Mouse (Mus musculus): ENCODE results near the gene Vmn2r9. TPM values are rescaled to one million over a fixed set of nuclear protein-coding genes. Genes with fewer than 3 reads are reported as not detected.
"Not testable (repeated sequence)": the region's sequence is repeated elsewhere in the genome, so short reads cannot be mapped to it uniquely, and the experiment has no call there.

Gene Vmn2r9
- not detected in 2 replicates for polyA plus RNA-seq (2012; ENCODE audit: insufficient read depth, insufficient read length, missing spikeins)

DNA sequence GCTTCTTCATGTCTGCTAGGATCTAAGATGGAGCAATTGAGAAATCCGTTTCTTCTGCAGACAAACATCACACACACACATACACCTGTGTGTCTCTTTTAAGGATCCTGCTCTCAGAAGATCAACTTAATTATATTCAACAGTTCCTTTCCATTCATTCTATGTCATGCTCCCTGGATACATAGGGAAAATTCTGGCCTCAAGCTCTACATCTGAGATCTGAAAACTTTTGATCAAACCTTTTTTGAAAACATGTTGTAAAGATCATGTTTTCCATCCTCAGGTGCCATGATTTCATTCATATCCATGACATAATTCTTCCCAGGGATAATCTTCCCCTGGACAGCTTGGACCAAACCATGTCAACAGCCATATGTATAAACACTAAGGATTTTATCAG is at the start of gene Vmn2r9:
TSS of gene Vmn2r9 (minus strand) at position 101 of the 400 bp plus-strand sequence.
- not testable (repeated sequence) for H3K4me1 ChIP-seq (ENCODE audit: control insufficient read depth, insufficient read depth, insufficient read length, low read length); H3K27ac ChIP-seq (replicated peaks; ENCODE audit: low read depth, low read length); H3K4me3 ChIP-seq (ENCODE audit: insufficient read depth, low read depth, low read length)

DNA sequence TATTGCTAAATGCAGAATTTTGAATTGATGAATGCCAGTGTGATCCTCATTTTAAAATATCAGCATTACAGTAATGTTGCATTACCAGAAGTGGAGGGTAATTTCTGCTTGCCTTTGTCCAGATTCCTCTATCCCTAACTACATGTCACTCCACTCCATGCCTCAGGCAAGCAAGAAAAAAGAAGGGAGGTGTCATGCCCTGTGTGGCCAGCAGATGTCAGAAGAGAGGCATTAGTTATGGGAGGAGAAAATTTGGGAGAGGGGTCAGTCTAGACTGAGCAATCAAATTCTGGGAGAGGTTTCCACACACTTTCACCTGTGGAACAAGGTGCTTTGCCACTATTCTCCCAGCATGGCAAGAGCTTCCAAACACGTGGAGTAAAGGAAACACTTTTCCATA is 14.3 kb upstream of the Vmn2r9 start:
- H3K4me1 ChIP-seq (ENCODE audit: control insufficient read depth, insufficient read depth, insufficient read length, low read length); H3K27ac ChIP-seq (replicated peaks; ENCODE audit: low read depth, low read length); H3K4me3 ChIP-seq (ENCODE audit: insufficient read depth, low read depth, low read length): not testable (repeated sequence)

DNA sequence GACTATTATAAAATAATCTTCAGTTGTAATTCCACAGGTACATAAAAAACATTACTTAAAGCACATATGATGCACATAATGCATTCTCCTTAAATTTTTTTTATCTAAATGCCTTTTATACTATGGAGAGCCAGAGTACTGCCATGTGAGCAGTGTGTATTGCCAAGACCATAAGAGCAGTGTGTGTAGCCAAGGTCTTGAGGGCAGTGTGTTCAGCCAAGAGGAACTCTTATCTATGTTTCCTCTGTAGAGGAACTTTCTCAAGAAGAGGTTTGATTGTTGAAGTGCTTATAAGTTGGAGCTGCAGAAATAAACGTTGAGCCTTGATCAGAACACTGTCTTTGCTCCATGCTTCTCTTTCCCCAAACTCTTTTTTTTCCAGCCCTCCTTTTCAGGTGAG is 2.9 kb downstream of the Vmn2r9 start:
- no peak overlapping the region for H3K4me3 ChIP-seq (ENCODE audit: insufficient read depth, low read depth, low read length)
- H3K27ac ChIP-seq (replicated peaks; ENCODE audit: low read depth, low read length) = no peak overlapping the region
- H3K4me1 ChIP-seq (ENCODE audit: control insufficient read depth, insufficient read depth, insufficient read length, low read length) = no peaks in the 10 kb centered on the region

DNA sequence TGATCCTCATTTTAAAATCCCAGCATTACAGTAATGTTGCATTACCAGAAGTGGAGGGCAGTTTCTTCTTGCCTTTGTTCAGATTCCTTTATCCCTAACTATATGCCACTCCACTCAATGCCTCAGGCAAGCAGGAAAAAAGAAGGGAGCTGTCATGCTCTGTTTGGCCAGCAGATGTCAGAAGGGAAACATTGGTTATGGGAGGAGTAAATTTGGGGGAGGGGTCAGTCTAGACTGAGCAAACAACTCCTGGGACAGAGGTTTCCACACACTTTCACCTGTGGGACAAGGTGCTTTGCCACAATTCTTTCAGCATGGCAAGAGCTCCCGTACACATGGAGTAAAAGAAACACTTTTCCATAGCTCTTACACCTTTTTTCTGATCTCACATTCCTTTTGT is 16.2 kb downstream of the Vmn2r9 start:
- Histone ChIP-seq H3K27ac (replicated peaks; ENCODE audit: low read depth, low read length) (no peak overlapping the region), H3K4me3 (ENCODE audit: insufficient read depth, low read depth, low read length) (no peak overlapping the region), H3K4me1 (ENCODE audit: control insufficient read depth, insufficient read depth, insufficient read length, low read length) (no peaks in the 10 kb centered on the region)

DNA sequence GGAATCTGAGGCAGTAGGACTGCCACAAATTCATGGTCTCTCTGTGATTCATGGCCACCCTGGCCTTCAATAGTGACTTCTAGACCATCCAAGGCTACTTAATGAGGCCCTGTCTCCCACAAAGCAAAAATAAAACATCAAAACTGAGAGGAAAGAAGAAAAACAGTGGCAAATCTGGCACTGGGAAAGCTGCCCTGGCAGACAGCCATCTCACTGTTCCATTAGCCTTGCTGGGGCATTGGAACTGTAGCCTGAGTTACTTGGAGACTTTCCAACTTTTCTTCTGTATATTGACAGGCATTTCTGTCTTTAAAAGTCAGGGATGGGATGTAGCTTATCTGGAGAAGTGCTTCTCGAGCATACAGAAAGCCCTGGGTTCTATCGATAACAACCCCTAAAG is 29.1 kb downstream of the Vmn2r9 start:
- no peak overlapping the region for H3K4me3 ChIP-seq (ENCODE audit: insufficient read depth, low read depth, low read length)
- H3K27ac ChIP-seq (replicated peaks; ENCODE audit: low read depth, low read length) = no peak overlapping the region
- no peaks in the 10 kb centered on the region for H3K4me1 ChIP-seq (ENCODE audit: control insufficient read depth, insufficient read depth, insufficient read length, low read length)

DNA sequence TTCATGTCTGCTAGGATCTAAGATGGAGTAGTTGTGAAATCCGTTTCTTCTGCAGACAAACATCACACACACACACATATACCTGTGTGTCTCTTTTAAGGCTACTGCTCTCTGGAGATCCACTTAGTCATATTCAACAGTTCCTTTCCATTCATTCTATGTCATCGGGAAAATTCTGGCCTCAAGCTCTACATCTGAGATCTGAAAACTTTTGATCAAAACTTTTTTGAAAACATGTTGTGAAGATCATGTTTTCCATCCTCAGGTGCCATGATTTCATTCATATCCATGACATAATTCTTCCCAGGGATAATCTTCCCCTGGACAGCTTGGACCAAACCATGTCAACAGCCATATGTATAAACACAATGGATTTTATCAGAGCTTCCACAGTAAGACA is 43.7 kb downstream of the Vmn2r9 start, which contains the start of gene Vmn2r8:
TSS of gene Vmn2r8 (minus strand) at position 101 of the 400 bp plus-strand sequence.
- H3K4me3 ChIP-seq (ENCODE audit: insufficient read depth, low read depth, low read length); H3K4me1 ChIP-seq (ENCODE audit: control insufficient read depth, insufficient read depth, insufficient read length, low read length); H3K27ac ChIP-seq (replicated peaks; ENCODE audit: low read depth, low read length): not testable (repeated sequence)

DNA sequence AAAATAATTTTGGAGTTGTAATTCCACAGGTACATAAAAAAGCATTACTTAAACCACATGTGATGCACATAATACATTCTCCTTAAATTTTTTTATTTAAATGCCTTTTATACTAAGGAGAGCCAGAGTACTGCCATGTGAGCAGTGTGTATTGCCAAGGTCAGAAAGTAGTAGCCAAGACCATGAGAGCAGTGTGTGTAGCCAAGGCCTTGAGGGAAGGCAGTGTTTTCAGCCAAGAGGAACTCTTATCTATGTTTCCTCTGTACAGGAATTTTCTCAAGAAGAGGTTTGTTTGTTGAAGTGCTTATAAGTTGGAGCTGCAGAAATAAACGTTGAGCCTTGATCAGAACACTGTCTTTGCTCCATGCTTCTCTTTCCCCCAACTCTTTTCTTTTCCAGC is 48.8 kb downstream of the Vmn2r9 start:
- no peak overlapping the region for H3K4me3 ChIP-seq (ENCODE audit: insufficient read depth, low read depth, low read length)
- H3K27ac ChIP-seq (replicated peaks; ENCODE audit: low read depth, low read length) = no peak overlapping the region
- no peaks in the 10 kb centered on the region for H3K4me1 ChIP-seq (ENCODE audit: control insufficient read depth, insufficient read depth, insufficient read length, low read length)

DNA sequence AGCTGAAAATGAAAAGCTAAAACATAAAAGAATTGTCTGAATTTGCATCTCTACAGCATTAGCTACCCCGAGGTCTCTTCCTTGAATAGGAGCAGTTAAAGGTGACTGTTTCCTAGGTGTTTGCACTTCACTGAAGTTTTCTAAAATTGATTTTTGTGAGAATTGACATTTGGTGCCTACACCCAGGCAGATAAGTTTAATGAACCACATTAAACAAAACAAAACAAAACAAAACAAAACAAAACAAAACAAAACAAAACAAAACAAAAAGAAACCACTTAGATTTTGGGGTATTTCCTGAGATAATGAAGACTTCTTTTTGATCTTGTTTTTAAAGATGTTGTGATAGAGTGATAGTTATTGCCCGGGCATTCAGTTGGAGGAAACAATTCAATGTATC is 57.1 kb downstream of the Vmn2r9 start, which contains the start of gene Tmed11:
TSS of gene Tmed11 (minus strand) at position 101 of the 400 bp plus-strand sequence.
- not testable (repeated sequence) for H3K27ac ChIP-seq (replicated peaks; ENCODE audit: low read depth, low read length); H3K4me3 ChIP-seq (ENCODE audit: insufficient read depth, low read depth, low read length); H3K4me1 ChIP-seq (ENCODE audit: control insufficient read depth, insufficient read depth, insufficient read length, low read length)

DNA sequence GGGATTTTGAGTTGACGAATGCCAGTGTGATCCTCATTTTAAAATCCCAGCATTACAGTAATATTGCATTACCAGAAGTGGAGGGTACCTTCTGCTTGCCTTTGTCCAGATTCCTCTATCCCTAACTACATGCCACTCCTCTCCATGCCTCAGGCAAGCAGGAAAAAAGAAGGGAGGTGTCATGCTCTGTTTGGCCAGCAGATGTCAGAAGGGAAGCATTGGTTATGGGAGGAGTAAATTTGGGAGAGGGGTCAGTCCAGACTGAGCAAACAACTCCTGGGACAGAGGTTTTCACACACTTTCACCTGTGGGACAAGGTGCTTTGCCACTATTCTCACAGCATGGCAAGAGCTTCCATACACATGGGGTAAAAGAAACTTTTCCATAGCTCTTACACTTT is 62.0 kb downstream of the Vmn2r9 start:
- H3K4me1 ChIP-seq (ENCODE audit: control insufficient read depth, insufficient read depth, insufficient read length, low read length); H3K27ac ChIP-seq (replicated peaks; ENCODE audit: low read depth, low read length); H3K4me3 ChIP-seq (ENCODE audit: insufficient read depth, low read depth, low read length): not testable (repeated sequence)

Other genes starting within 250 kb of the Vmn2r9 start
- 30.4 and 32.8 TPM in 2 replicates for gene Gak, start 222.8 kb downstream of the Vmn2r9 start, polyA plus RNA-seq (2012; ENCODE audit: insufficient read depth, insufficient read length, missing spikeins)
- 12.0 and 12.1 TPM in 2 replicates for gene Tmem175, start 222.8 kb downstream of the Vmn2r9 start, polyA plus RNA-seq (2012; ENCODE audit: insufficient read depth, insufficient read length, missing spikeins)
- 3.4 and 6.3 TPM in 2 replicates for gene Idua, start 192.3 kb downstream of the Vmn2r9 start, polyA plus RNA-seq (2012; ENCODE audit: insufficient read depth, insufficient read length, missing spikeins)
- gene Dgkq, start 182.9 kb downstream of the Vmn2r9 start, polyA plus RNA-seq (2012; ENCODE audit: insufficient read depth, insufficient read length, missing spikeins) = 3.4 and 3.7 TPM in 2 replicates
- not detected in 2 replicates for gene Slc26a1, start 177.0 kb downstream of the Vmn2r9 start, polyA plus RNA-seq (2012; ENCODE audit: insufficient read depth, insufficient read length, missing spikeins)
- 68.8 and 70.5 TPM in 2 replicates for gene Fgfrl1, start 160.2 kb downstream of the Vmn2r9 start, polyA plus RNA-seq (2012; ENCODE audit: insufficient read depth, insufficient read length, missing spikeins)
- not detected in 2 replicates for gene Rnf212, start 77.6 kb downstream of the Vmn2r9 start, polyA plus RNA-seq (2012; ENCODE audit: insufficient read depth, insufficient read length, missing spikeins)
- gene Tmed11, start 57.2 kb downstream of the Vmn2r9 start, polyA plus RNA-seq (2012; ENCODE audit: insufficient read depth, insufficient read length, missing spikeins) = not detected in 2 replicates
- gene Vmn2r8, start 43.8 kb downstream of the Vmn2r9 start, polyA plus RNA-seq (2012; ENCODE audit: insufficient read depth, insufficient read length, missing spikeins) = not detected in 2 replicates
- not detected in 2 replicates for gene Vmn2r10, start 153.9 kb upstream of the Vmn2r9 start, polyA plus RNA-seq (2012; ENCODE audit: insufficient read depth, insufficient read length, missing spikeins)
- gene Vmn2r11, start 207.0 kb upstream of the Vmn2r9 start, polyA plus RNA-seq (2012; ENCODE audit: insufficient read depth, insufficient read length, missing spikeins) = not detected in 2 replicates
- gene Vmn2r12, start 245.3 kb upstream of the Vmn2r9 start, polyA plus RNA-seq (2012; ENCODE audit: insufficient read depth, insufficient read length, missing spikeins) = not detected in 2 replicates

All from brown adipose tissue, adult 24 weeks (tissue).